Mouse (Mus musculus) gastrocnemius, adult 2 months (tissue): ENCODE measurements around the gene Spin1. TPM values are rescaled to one million over a fixed set of nuclear protein-coding genes. Genes with fewer than 3 reads are reported as not detected.

ENCODE experiments used
- DNase-seq: peaks from one replicate; pipeline ENCODE4 v3.0.0; 2022
- H3K27ac ChIP-seq: fragments of 200-600 bp; 2 replicates; pipeline ENCODE4 v1.8.1; 2022; ENCODE audit warnings: mild to moderate bottlenecking
- H3K4me3 ChIP-seq: fragments of 200-600 bp; 2 replicates; pipeline ENCODE4 v1.8.1; 2022; ENCODE audit warnings: mild to moderate bottlenecking, moderate library complexity
- CTCF ChIP-seq: fragments of 200-600 bp; IDR thresholded peaks from 2 replicates; pipeline ENCODE4 v1.8.1; 2022; ENCODE audit warnings: antibody characterized with exemption, mild to moderate bottlenecking, moderate library complexity
- intact Hi-C: fragments of 180-260 bp; cut with DNase I; formaldehyde crosslinking; loops from one replicate; pipeline ENCODE4 v1.15.1; 2025
- total RNA-seq, 2 experiments: library from RNA; stranded (reverse); gene quantifications; 2 replicates each; pipeline ENCODE4 v1.2.3; 2021

Gene Spin1
- total RNA-seq, 2 experiments from 2014 or later: 15.0 to 16.2 TPM

- intact Hi-C loops: loop anchor here (10.0 kb wide), 1 partner anchor 67 kb away; no protein-coding TSS in a partner anchor
- no peak overlapping the region for H3K4me3 ChIP-seq
- H3K27ac ChIP-seq: peak overlapping the region; percentile 73
- peak; percentile 44 for DNase-seq
- TF ChIP-seq CTCF: no peak
Observed at GRCm38 (mm10) chr13:51197699-51198098, 97.0 kb downstream of the Spin1 start.

GRCm38 (mm10) chr13:51198186-51198585 lies 97.5 kb downstream of the Spin1 start:
- peak; percentile 61 for DNase-seq
- intact Hi-C loops: loop anchor here (10.0 kb wide), 1 partner anchor 67 kb away; no protein-coding TSS in a partner anchor

More at GRCm38 (mm10) chr13:51198186-51198585, 97.5 kb downstream of the Spin1 start:
- no peak for TF ChIP-seq CTCF
- H3K27ac ChIP-seq: peak overlapping the region; percentile 73
- no peak overlapping the region for H3K4me3 ChIP-seq

Other genes starting within 250 kb of the Spin1 start
- gene Nxnl2, start 70.1 kb downstream of the Spin1 start, total RNA-seq: under 1 TPM in 1 of 2 experiments, not detected in 1; 0.23 TPM